Mouse (Mus musculus) embryonic fibroblast, embryonic 13.5 days (primary cell): ENCODE data around the gene Atr. TPM values are rescaled to one million over a fixed set of nuclear protein-coding genes. Genes with fewer than 3 reads are reported as not detected.
A peak's percentile ranks its signal among the peaks of the same experiment; 100 is the strongest.

Experiments used
- H3K27ac ChIP-seq: 2 replicates; pipeline ENCODE4 v1.5.1; 2012; ENCODE audit warnings: low read length, control low read depth, inconsistent platforms; ENCODE audit not compliant: insufficient read depth
- H3K4me1 ChIP-seq: 2 replicates; pipeline ENCODE4 v1.6.1; 2011; ENCODE audit warnings: low read length; ENCODE audit not compliant: control insufficient read depth, insufficient read depth
- H3K4me3 ChIP-seq: 2 replicates; pipeline ENCODE4 v1.5.1; 2011; ENCODE audit warnings: mild to moderate bottlenecking, control low read depth, low read length; ENCODE audit not compliant: insufficient read depth
- CTCF ChIP-seq: IDR thresholded peaks from 2 replicates; pipeline ENCODE4 v1.5.1; 2011; ENCODE audit warnings: mild to moderate bottlenecking, control low read depth, low read length, moderate library complexity, borderline replicate concordance; ENCODE audit not compliant: insufficient read depth
- POLR2A ChIP-seq: IDR thresholded peaks from 2 replicates; pipeline ENCODE4 v1.6.1; 2011; ENCODE audit warnings: low read depth, mild to moderate bottlenecking, control low read depth, low read length, moderate library complexity
- polyA plus RNA-seq: library from polyadenylated mRNA; stranded (reverse); fragments of >200 nt; gene quantifications from 2 replicates; pipeline ENCODE4 v1.2.4, GENCODE M21; 2011; ENCODE audit warnings: low read depth; ENCODE audit not compliant: missing spikeins, insufficient read length

Atr gene
- polyA plus RNA-seq, 1 experiment = 19.9 TPM

DNA sequence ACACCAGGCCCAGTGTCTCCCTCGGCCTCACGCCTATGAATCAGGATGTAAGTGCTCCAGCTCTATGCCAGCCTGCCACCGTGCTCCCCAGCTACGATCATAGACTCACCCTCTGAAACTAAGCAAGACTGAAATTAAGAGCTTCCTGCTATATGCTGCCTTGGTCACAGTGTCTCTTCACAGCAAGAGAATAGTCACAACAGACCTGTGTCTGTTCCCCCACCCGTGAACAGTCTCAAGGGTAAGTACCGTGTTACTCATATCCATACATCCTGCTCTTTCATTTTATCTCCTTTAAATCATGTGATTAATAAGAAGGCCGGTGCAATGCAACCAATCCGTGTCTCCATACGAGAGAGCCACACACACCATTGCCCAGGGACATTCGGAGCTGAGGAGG is 21.7 kb upstream of the Atr start:
- no peak overlapping the region for H3K27ac ChIP-seq
- TF ChIP-seq CTCF = no peak
- TF ChIP-seq POLR2A = no peak
- no peak overlapping the region for H3K4me3 ChIP-seq
- H3K4me1 ChIP-seq = no peaks in the 10 kb centered on the region

DNA sequence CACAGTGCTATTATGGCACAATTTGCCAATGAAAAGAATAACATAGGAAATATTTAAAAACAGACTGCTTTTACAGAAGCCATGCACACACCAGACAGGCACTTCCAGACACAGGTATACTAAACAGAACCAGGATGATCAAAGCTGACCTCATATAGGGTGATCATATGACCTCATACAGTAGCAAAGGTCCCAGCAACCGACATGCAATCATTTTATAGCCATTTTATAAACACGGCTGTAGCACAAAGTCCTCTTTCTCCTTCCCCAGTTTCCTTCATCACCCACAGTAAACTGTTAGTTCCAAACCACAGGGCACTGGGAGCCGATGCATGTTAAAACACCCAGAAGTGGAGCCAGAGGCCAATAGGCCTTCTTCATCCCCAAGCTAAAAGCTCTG is 18.0 kb upstream of the Atr start:
- no peak for TF ChIP-seq CTCF
- no peak for TF ChIP-seq POLR2A
- no peak overlapping the region for H3K27ac ChIP-seq
- H3K4me3 ChIP-seq = no peak overlapping the region
- no peaks in the 10 kb centered on the region for H3K4me1 ChIP-seq

DNA sequence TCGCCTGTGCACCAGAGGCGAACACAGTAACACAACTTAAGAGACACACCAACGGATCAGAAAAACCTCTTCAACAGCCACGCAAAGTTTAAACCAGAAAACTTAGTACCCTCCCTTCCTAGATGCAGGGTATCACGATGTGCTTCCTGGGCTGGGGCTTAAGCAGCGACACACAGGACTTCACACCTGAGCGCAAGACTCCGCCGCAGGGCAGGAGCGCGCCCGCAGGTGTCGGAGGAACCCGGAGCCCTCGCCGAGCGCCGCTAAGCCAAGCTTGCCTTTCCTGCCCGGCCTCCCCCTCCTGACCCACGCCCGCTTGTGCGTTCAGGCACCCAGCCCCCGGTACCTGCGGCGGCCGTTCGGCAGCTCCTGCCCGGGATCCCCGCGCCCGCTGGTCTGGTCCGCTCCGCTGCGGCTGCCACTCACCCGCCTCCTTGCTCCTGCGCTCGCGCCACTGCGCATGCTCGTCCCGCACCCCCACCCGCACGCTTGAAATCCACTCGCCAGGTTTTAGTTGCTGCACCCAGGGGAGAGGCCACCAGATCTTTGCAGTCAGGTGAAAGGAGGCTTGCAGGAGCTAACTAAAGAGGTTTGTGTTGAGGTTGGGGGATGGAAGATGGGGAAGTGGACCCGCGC is 12.5 kb upstream of the Atr start, which contains the start of gene Pls1:
Pls1 (minus strand) TSS at position 487 of the 636 bp plus-strand sequence.
- H3K4me3 ChIP-seq = peak within 1 kb of the TSS; percentile 44
- H3K4me1 ChIP-seq = no peaks in the 10 kb centered on the region
- no peak for TF ChIP-seq CTCF
- TF ChIP-seq POLR2A = no peak
- no peak within 1 kb of the TSS for H3K27ac ChIP-seq

DNA sequence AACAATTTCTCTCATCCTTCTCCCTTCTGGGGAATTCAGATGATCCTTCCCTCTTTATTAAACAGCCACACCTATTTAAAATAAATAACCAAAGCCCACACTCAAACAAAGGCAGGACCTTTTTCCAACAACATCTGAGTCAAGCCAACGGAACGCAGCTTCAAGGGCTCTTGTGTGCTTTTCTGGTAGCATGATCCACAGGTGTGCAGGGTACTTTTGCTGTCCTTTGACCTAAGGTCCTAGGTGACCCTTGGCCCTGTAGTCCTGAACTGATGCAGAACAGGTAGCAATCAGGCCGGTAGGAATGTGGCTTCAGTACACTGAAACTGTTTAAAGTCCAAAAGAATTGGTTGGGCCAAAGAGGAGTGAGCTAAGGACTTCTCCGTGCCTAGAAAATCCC is 11.7 kb upstream of the Atr start:
- Histone ChIP-seq H3K4me1 (no peaks in the 10 kb centered on the region), H3K4me3 (no peak overlapping the region), H3K27ac (no peak overlapping the region)
- no peak for TF ChIP-seq POLR2A
- no peak for TF ChIP-seq CTCF

DNA sequence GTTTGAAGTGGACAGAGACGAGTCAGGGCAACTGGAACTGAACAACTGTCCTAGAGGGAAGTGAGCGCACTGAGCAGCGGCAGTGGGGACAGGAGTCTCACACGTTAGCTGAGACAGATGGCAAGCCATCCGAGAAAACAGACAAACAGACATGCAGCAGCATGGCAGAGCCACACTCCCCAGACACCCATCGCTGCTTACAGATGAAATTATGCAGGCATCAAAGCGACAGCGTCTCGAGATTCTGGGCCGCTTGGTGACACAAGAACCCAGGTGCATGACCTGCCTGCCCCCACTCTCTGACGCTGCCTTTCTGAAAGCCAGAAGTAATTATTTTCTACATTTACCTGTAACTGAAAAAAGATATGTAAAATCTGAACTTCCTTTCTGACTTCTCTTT is 5.7 kb upstream of the Atr start:
- H3K27ac ChIP-seq = no peak overlapping the region
- no peak overlapping the region for H3K4me3 ChIP-seq
- no peaks in the 10 kb centered on the region for H3K4me1 ChIP-seq
- TF ChIP-seq CTCF (no peak), POLR2A (no peak)

DNA sequence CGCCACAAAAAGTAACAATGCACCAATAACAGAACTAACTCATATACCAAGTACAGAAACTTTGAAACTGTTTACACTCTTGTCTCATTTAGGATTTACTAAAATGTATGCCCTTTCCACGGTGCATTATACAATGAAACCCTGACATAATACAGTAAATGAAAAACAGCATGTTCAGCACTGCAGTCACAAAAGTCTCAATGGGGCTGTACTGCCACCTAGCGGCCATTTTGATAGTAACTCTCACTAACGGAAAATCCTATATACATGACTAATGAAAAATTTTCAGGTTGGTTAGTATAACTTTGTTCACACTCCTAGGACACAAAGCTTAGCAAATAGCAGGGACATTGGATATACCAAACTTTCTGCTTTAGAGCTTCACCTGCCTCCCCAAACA is 4.5 kb upstream of the Atr start:
- Histone ChIP-seq H3K4me1 (no peaks in the 10 kb centered on the region), H3K4me3 (no peak overlapping the region), H3K27ac (no peak overlapping the region)
- TF ChIP-seq POLR2A (no peak), CTCF (no peak)

DNA sequence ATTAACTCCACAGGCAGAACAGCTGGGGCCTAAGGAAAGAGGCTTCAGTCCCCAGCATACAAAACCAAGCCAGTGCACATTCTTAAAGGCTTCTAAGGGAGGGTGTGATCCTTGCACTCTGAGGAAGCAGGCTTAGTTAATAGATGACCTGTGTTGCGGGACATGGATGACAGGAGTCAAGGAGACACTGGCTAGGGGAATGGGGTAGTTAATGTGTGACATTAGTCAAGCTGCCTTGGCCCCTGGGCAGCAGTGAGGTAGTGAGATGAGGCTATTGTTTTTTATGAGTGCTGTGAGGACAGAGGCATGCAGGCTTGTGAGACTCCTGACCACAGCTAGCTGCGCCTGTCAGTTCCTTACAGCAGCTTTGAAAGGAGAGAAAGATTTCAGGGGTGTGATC is 2.5 kb upstream of the Atr start:
- Histone ChIP-seq H3K4me1 (no peaks in the 10 kb centered on the region), H3K4me3 (no peak overlapping the region), H3K27ac (no peak overlapping the region)
- TF ChIP-seq POLR2A (no peak), CTCF (no peak)

DNA sequence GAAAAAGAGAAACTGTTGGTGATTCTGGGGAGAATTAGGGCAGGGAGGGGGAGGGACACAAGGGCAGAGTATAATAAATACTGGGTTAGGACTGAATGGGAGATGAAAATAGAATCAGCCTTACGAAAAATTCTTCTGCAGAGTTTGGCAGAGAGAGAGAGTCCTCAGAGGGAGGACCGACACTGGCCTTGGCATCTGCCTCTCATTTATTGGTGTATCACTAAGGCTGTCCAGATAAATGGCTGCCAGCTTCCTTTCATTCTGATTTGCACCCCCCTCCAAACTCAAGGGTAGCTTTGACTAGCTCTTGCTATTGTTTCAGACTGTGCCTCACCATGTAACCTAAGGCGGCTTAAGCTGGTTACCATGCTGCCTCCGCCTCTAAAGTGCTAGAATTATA is 1.4 kb upstream of the Atr start:
- Histone ChIP-seq H3K27ac (no peak overlapping the region), H3K4me1 (no peaks in the 10 kb centered on the region), H3K4me3 (no peak overlapping the region)
- TF ChIP-seq CTCF (no peak), POLR2A (no peak)

DNA sequence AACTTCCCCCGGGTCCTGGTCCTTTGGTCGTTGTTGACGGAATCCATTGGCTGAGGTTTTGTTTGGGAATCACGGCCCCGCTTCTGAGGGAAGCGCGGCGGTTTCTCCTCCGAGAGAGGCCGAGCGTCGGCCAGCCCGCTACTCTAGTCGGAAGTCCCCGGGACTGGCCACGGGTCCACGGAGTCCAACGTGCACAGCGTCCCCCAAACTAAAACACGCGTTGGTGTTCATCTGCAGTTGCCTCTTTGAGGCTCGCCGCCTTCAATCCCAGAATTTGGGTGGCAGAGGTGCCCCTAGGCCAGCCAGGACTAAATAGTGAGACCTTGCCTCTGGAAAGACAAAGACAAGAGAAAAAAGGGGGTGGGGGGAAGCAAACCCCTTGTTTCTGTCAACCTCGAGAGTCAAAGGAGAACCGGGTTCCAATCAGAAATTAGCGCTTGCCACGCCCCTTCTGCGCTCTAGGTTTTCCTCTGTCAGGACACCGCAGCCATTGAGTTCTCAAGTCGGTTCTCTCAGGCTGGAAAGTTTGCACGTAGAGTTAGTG is 702 bp downstream of the Atr start:
- no peak for TF ChIP-seq CTCF
- TF ChIP-seq POLR2A = no peak
- peak overlapping the region; percentile 76 for H3K4me3 ChIP-seq
- H3K27ac ChIP-seq = no peak overlapping the region
- H3K4me1 ChIP-seq = no peaks in the 10 kb centered on the region

DNA sequence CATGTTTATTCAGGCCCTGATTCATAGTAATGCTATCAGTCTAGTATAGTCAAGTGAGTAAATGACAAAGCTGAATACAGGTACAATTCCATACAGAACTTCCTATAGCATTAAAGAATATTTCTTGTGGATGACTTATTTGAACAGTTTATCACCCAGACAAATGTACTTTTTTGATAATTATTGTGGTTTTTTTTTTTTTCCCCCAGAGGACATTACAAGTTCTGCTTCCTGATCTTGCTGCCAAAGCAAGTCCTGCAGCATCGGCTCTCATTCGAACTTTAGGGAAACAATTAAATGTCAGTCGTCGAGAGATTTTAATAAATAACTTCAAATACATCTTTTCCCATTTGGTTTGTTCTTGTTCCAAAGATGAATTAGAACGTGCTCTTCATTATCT is 20.8 kb downstream of the Atr start:
- no peaks in the 10 kb centered on the region for H3K4me1 ChIP-seq
- H3K27ac ChIP-seq = no peak overlapping the region
- no peak overlapping the region for H3K4me3 ChIP-seq
- TF ChIP-seq POLR2A (no peak), CTCF (no peak)
